Mouse (Mus musculus) limb, embryonic 12.5 days (tissue): ENCODE measurements at regions not wholly inside any gene's neighbourhood (a gene's known extent, or its start where the extent isn't known, plus 50 kb on each side); places are given as distances from the start of the nearest gene placed in this dataset.

Experiments used
- ATAC-seq: fragments of 200-750 bp; cut with Nextera tagmentation; 2 replicates; pipeline ENCODE4 v1.8.0; 2017; ENCODE audit warnings: low read depth, moderate TSS enrichment; ENCODE audit not compliant: insufficient number of reproducible peaks, insufficient read depth, low FRiP score, low TSS enrichment
- H3K27ac ChIP-seq: fragments of 300-500 bp; sonication (generic); 2 replicates; pipeline ENCODE4 v1.5.1; 2016; ENCODE audit warnings: mild to moderate bottlenecking, moderate library complexity
- H3K27me3 ChIP-seq: fragments of 300-500 bp; sonication (generic); 2 replicates; pipeline ENCODE4 v1.6.1; 2016; ENCODE audit warnings: mild to moderate bottlenecking, moderate library complexity
- H3K36me3 ChIP-seq: fragments of 300-500 bp; sonication (generic); 2 replicates; pipeline ENCODE4 v1.6.1; 2016; ENCODE audit warnings: mild to moderate bottlenecking, moderate library complexity
- H3K4me1 ChIP-seq: fragments of 300-500 bp; sonication (generic); replicated peaks from 2 replicates; pipeline ENCODE4 v1.6.1; 2016
- H3K4me2 ChIP-seq: fragments of 300-500 bp; sonication (generic); 2 replicates; pipeline ENCODE4 v1.6.1; 2016; ENCODE audit warnings: mild to moderate bottlenecking, moderate library complexity
- H3K4me3 ChIP-seq: fragments of 300-500 bp; sonication (generic); replicated peaks from 2 replicates; pipeline ENCODE4 v1.5.1; 2016; ENCODE audit warnings: mild to moderate bottlenecking
- H3K9ac ChIP-seq: fragments of 300-500 bp; sonication (generic); replicated peaks from 2 replicates; pipeline ENCODE4 v1.6.1; 2016; ENCODE audit warnings: mild to moderate bottlenecking, moderate library complexity
- H3K9me3 ChIP-seq: fragments of 300-500 bp; sonication (generic); 2 replicates; pipeline ENCODE4 v1.6.1; 2016; ENCODE audit warnings: mild to moderate bottlenecking, moderate library complexity
- WGBS: fragments of 180-500 bp; shearing (Covaris S2); methylation state at CpG from one replicate; pipeline ENCODE4 v1.1.7; 2016; 5-methylcytosine and 5-hydroxymethylcytosine counted together

DNA sequence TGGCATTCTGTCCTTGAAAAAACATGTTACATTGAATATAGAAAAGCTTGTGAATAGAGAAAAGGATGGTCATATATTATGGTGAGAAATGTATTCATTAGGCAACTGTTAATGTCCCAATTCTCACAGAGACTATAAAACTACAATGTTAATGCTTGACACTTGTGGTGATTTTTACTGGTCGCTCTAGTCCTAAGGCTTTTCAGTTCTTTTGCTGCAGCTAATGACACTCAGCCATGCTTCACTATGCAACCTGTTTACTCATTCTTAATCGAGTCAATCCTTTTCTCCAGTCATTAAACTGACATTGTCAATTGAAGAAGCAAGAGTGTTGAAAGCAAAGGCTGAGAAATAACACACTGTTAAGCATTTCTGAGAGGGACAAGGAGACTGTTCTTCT is 163.9 kb downstream of the Cox7c start:
- H3K4me1 ChIP-seq: no peaks in the 10 kb centered on the region
- no peak overlapping the region for H3K4me2 ChIP-seq
- no peak for ATAC-seq
- H3K4me3 ChIP-seq: no peak overlapping the region
- no peak overlapping the region for H3K9ac ChIP-seq
- H3K36me3 ChIP-seq: no peaks in the 10 kb centered on the region
- H3K27me3 ChIP-seq: no peaks in the 10 kb centered on the region
- H3K9me3 ChIP-seq: no peaks in the 10 kb centered on the region
- no peak overlapping the region for H3K27ac ChIP-seq
- 67% methylated on average over 2 of the region's 2 CpGs for WGBS

- Histone ChIP-seq H3K4me1 (no peaks in the 10 kb centered on the region), H3K4me3 (no peak overlapping the region), H3K27me3 (no peaks in the 10 kb centered on the region), H3K9me3 (no peaks in the 10 kb centered on the region), H3K36me3 (no peaks in the 10 kb centered on the region), H3K4me2 (no peak overlapping the region), H3K27ac (no peak overlapping the region), H3K9ac (no peak overlapping the region)
- WGBS: 85% methylated on average over 2 of the region's 2 CpGs
- ATAC-seq: no peak
Observed at GRCm38 (mm10) chr13:85863745-85864144, 183.0 kb downstream of the Cox7c start.

GRCm38 (mm10) chr13:85848276-85848675 is 198.4 kb downstream of the Cox7c start:
- H3K27me3 ChIP-seq: no peaks in the 10 kb centered on the region
- H3K27ac ChIP-seq: no peak overlapping the region
- no peak overlapping the region for H3K4me3 ChIP-seq
- no peak overlapping the region for H3K4me2 ChIP-seq
- no peaks in the 10 kb centered on the region for H3K9me3 ChIP-seq
- H3K36me3 ChIP-seq: no peaks in the 10 kb centered on the region
- 0 out of 2 replicates have a peak, but pooled peaks cover 3% of the 10 kb centered on the region for H3K4me1 ChIP-seq
- no peak overlapping the region for H3K9ac ChIP-seq
- no peak for ATAC-seq

DNA sequence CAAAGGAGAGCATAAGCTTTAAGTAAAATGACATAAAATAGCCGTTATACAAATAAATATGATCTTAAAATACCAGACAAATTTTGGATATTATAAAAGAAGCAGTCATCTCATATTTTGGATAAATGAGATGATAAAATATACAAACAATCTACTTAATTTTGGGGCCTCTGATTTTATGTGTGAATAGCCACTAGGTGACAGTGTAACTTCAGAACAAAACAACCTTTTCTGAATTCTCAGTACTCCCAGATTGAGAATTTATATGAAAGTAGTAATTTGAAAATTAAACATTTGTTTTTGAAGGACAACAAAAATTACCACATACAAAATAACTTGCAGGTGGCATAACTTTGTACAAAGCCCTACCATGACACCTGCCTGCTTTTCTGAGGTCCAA is 216.8 kb downstream of the Cox7c start:
- WGBS: 79% methylated on average over 1 of the region's 1 CpGs
- ATAC-seq: no peak

More for the DNA sequence above, 216.8 kb downstream of the Cox7c start:
- H3K9me3 ChIP-seq: no peaks in the 10 kb centered on the region
- H3K36me3 ChIP-seq: no peaks in the 10 kb centered on the region
- H3K4me1 ChIP-seq: no peaks in the 10 kb centered on the region
- no peak overlapping the region for H3K9ac ChIP-seq
- no peak overlapping the region for H3K4me2 ChIP-seq
- no peak overlapping the region for H3K27ac ChIP-seq
- no peak overlapping the region for H3K4me3 ChIP-seq
- no peaks in the 10 kb centered on the region for H3K27me3 ChIP-seq
